In the genomic region with DNA sequence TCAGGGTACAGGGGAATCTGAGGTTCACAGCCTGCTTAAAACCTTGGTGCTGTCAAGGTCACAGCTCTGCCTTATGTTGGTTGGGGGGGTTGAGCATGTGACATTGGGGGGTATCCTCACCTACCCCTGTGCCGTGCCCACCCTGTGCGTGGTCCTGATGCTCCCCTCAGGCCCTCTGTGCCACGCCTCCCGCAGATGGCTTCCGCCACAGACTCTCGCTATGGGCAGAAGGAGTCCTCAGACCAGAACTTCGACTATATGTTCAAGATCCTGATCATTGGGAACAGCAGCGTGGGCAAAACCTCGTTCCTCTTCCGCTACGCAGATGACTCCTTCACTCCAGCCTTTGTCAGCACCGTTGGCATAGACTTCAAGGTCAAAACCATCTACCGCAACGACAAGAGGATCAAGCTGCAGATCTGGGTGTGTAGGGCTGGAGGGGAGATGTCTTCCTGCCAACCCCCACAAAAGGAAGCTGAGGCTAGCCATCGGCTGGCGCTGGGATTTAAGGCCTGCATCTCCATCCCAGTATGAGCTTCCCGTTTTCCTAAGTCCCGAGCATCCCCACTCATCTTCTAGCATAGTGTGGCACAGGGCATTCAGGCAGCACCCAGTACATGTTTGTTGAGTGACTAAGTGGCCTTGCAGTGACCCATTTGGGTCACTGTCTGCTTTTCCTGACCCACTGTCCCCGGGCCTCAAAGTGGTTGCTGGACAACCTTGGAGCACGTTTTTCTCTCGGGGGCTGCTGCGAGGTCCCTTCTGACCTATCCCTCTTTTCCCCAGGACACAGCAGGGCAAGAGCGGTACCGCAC, we compare ENCODE assay signal across 10 mouse cellular contexts. TPM values are rescaled to one million over a fixed set of nuclear protein-coding genes. Genes with fewer than 3 reads are reported as not detected.
DNase-seq lines count a peak whose midpoint lies in the region; ATAC-seq and TF ChIP-seq lines count a peak whose summit lies in the region.
"Had no signal": no experiment of that assay in that cellular context is flagged by ENCODE, and none has a peak within 500 bp of the region (broad histone marks: within the 10 kb centered on the region; RNA-seq: fewer than 3 reads in every experiment).

No protein-coding gene starts in this region.

- H3K4me1 ChIP-seq in erythroblast, embryonic 14.5 days (ENCODE audit: control insufficient read depth) = peaks cover 81% of the 10 kb centered on the region
- H3K4me1 ChIP-seq in E14TG2a.4 (replicated peaks; ENCODE audit: low read depth, low read length) = peaks cover 70% of the 10 kb centered on the region
- peaks cover 42% of the 10 kb centered on the region for H3K4me1 ChIP-seq in forebrain, embryonic 12.5 days
- H3K4me1 ChIP-seq in hindbrain, embryonic 14.5 days (replicated peaks; ENCODE audit: control insufficient read depth, insufficient read depth, low read length) = peaks cover 25% of the 10 kb centered on the region
- H3K4me1 ChIP-seq in limb, embryonic 11.5 days (ENCODE audit: control insufficient read depth, insufficient read depth, low read length) = peaks cover 14% of the 10 kb centered on the region
- H3K4me1 ChIP-seq in neural tube, embryonic 15.5 days = peaks cover 59% of the 10 kb centered on the region

- H3K27me3 ChIP-seq in erythroblast, embryonic 14.5 days (ENCODE audit: control insufficient read depth) = no peaks in the 10 kb centered on the region
- 0 out of 2 replicates have a peak, but pooled peaks cover 4% of the 10 kb centered on the region for H3K27me3 ChIP-seq in E14TG2a.4 (ENCODE audit: insufficient read depth, low read length)
- H3K27me3 ChIP-seq in forebrain, embryonic 12.5 days = no peaks in the 10 kb centered on the region
- H3K27me3 ChIP-seq in hindbrain, embryonic 14.5 days (ENCODE audit: control insufficient read depth, insufficient read depth, low read length) = no peaks in the 10 kb centered on the region
- no peaks in the 10 kb centered on the region for H3K27me3 ChIP-seq in limb, embryonic 11.5 days (ENCODE audit: control insufficient read depth, insufficient read depth, low read length)
- no peaks in the 10 kb centered on the region for H3K27me3 ChIP-seq in neural tube, embryonic 15.5 days (replicated peaks)
- H3K27me3 ChIP-seq: CH12.LX had no signal

- WGBS in forebrain, embryonic 12.5 days = 84% methylated on average over 24 of the region's 24 CpGs
- WGBS in hindbrain, embryonic 14.5 days = 82% methylated on average over 24 of the region's 24 CpGs
- WGBS in limb, embryonic 11.5 days = 84% methylated on average over 24 of the region's 24 CpGs
- WGBS in neural tube, embryonic 15.5 days = 81% methylated on average over 24 of the region's 24 CpGs

- H3K4me2 ChIP-seq in forebrain, embryonic 12.5 days = peak overlapping the region; percentile 96
- peak overlapping the region; percentile 87 for H3K4me2 ChIP-seq in hindbrain, embryonic 14.5 days (replicated peaks)
- H3K4me2 ChIP-seq in limb, embryonic 11.5 days (ENCODE audit: low read depth, severe bottlenecking) = peak overlapping the region; percentile 84; the same call in 1 of the 2 replicates
- peak overlapping the region; percentile 73 for H3K4me2 ChIP-seq in neural tube, embryonic 15.5 days

- no peaks in the 10 kb centered on the region for H3K9me3 ChIP-seq in erythroblast, embryonic 14.5 days (ENCODE audit: control insufficient read depth, low read length)
- H3K9me3 ChIP-seq in E14TG2a.4 (ENCODE audit: low read length) = no peaks in the 10 kb centered on the region
- H3K9me3 ChIP-seq in forebrain, embryonic 12.5 days = no peaks in the 10 kb centered on the region
- H3K9me3 ChIP-seq in hindbrain, embryonic 14.5 days (ENCODE audit: control insufficient read depth, low read length) = no peaks in the 10 kb centered on the region
- no peaks in the 10 kb centered on the region for H3K9me3 ChIP-seq in limb, embryonic 11.5 days (ENCODE audit: control insufficient read depth, low read length)
- H3K9me3 ChIP-seq in neural tube, embryonic 15.5 days (replicated peaks) = no peaks in the 10 kb centered on the region

- TF ChIP-seq CTCF in E14TG2a.4 (conservative IDR thresholded peaks at IDR 0.05; ENCODE audit: low read length) = no peak

- DNase-seq in hindbrain, embryonic 14.5 days (ENCODE audit: low spot score) = no peak
- no peak for DNase-seq in limb, embryonic 11.5 days (ENCODE audit: low spot score)
- DNase-seq in spleen, postnatal 4 days (ENCODE audit: low spot score in 2 of 2) = no peak

- ATAC-seq in erythroblast, adult 5-6 weeks (replicated peaks; ENCODE audit: low FRiP score, poor library complexity, severe bottlenecking) = no peak
- ATAC-seq in forebrain, embryonic 12.5 days (ENCODE audit: low FRiP score) = no peak
- ATAC-seq in hindbrain, embryonic 14.5 days (ENCODE audit: low FRiP score) = no peak
- no peak for ATAC-seq in limb, embryonic 11.5 days (ENCODE audit: insufficient number of reproducible peaks, low FRiP score, low TSS enrichment, low read depth)
- ATAC-seq in neural tube, embryonic 15.5 days (ENCODE audit: low FRiP score) = no peak

- H3K36me3 ChIP-seq in erythroblast, embryonic 14.5 days (ENCODE audit: control insufficient read depth) = peaks cover 39% of the 10 kb centered on the region
- H3K36me3 ChIP-seq in E14TG2a.4 (ENCODE audit: insufficient read depth, low read length) = peaks cover 36% of the 10 kb centered on the region
- H3K36me3 ChIP-seq in forebrain, embryonic 12.5 days (replicated peaks) = peaks cover 25% of the 10 kb centered on the region
- H3K36me3 ChIP-seq in hindbrain, embryonic 14.5 days (replicated peaks; ENCODE audit: control insufficient read depth, insufficient read depth) = peaks cover 29% of the 10 kb centered on the region
- H3K36me3 ChIP-seq in limb, embryonic 11.5 days (ENCODE audit: control insufficient read depth, insufficient read depth, low read length) = peaks cover 3% of the 10 kb centered on the region; the same call in 1 of the 2 replicates
- H3K36me3 ChIP-seq in neural tube, embryonic 15.5 days = peaks cover 32% of the 10 kb centered on the region

- peak overlapping the region; percentile 86 for H3K9ac ChIP-seq in forebrain, embryonic 12.5 days
- H3K9ac ChIP-seq in hindbrain, embryonic 14.5 days = peak overlapping the region; percentile 81
- H3K9ac ChIP-seq in limb, embryonic 11.5 days (ENCODE audit: low read length) = no peak overlapping the region
- H3K9ac ChIP-seq in neural tube, embryonic 15.5 days (replicated peaks) = peak overlapping the region; percentile 78

- H3K4me3 ChIP-seq in erythroblast, embryonic 14.5 days (replicated peaks) = peak overlapping the region; percentile 71
- peak overlapping the region; percentile 86 for H3K4me3 ChIP-seq in E14TG2a.4 (replicated peaks; ENCODE audit: low read length)
- H3K4me3 ChIP-seq in forebrain, embryonic 12.5 days (replicated peaks) = peak overlapping the region; percentile 67
- H3K4me3 ChIP-seq in hindbrain, embryonic 14.5 days (replicated peaks; ENCODE audit: low read length) = peak overlapping the region; percentile 63
- no peak overlapping the region for H3K4me3 ChIP-seq in limb, embryonic 11.5 days (ENCODE audit: low read depth, low read length)
- H3K4me3 ChIP-seq in neural tube, embryonic 15.5 days (replicated peaks) = peak overlapping the region; percentile 69

- peak overlapping the region; percentile 81; the same call in 1 of the 2 replicates for H3K27ac ChIP-seq in forebrain, embryonic 12.5 days
- peak overlapping the region; percentile 92; the same call in 1 of the 2 replicates for H3K27ac ChIP-seq in hindbrain, embryonic 14.5 days
- no peak overlapping the region for H3K27ac ChIP-seq in limb, embryonic 11.5 days (replicated peaks; ENCODE audit: low read depth, low read length)
- peak overlapping the region; percentile 92 for H3K27ac ChIP-seq in neural tube, embryonic 15.5 days (replicated peaks)
- H3K27ac ChIP-seq: macrophage had no signal

RNA-seq across cellular contexts. Expression of a gene that starts 1.4 kb away (rescaled TPM):
- 0.30 and 0.59 TPM in 2 replicates for polyA plus RNA-seq in erythroblast, embryonic 14.5 days (2012)
- total RNA-seq in erythroblast, adult 5-6 weeks (2015; ENCODE audit: low replicate concordance) = not detected in 2 replicates
- total RNA-seq in erythroblast, adult 5-6 weeks (2017; ENCODE audit: low replicate concordance) = 1.5 TPM in 1 of 2 replicates, not detected in the other
- polyA plus RNA-seq in forebrain, embryonic 12.5 days (2016; fragmentation: Nextera tagmentation; extraction: Ambion mirVana) = 87.8 and 95.4 TPM in 2 replicates
- polyA plus RNA-seq in hindbrain, embryonic 14.5 days (2014; fragmentation: Nextera tagmentation; extraction: Ambion mirVana) = 519 and 565 TPM in 2 replicates
- 11.6 and 12.3 TPM in 2 replicates for polyA plus RNA-seq in limb, embryonic 11.5 days (2014; fragmentation: Nextera tagmentation; extraction: Ambion mirVana)
- 536 and 627 TPM in 2 replicates for polyA plus RNA-seq in neural tube, embryonic 15.5 days (2015; fragmentation: Nextera tagmentation; extraction: Ambion mirVana)

RNA-seq across cellular contexts. Expression of a gene that starts 4.9 kb away (rescaled TPM):
- 11.4 and 15.6 TPM in 2 replicates for polyA plus RNA-seq in erythroblast, embryonic 14.5 days (2012)
- 8.2 and 9.6 TPM in 2 replicates for total RNA-seq in erythroblast, adult 5-6 weeks (2015; ENCODE audit: low replicate concordance)
- 3.8 and 6.4 TPM in 2 replicates for total RNA-seq in erythroblast, adult 5-6 weeks (2017; ENCODE audit: low replicate concordance)
- 33.2 and 34.5 TPM in 2 replicates for polyA plus RNA-seq in forebrain, embryonic 12.5 days (2016; fragmentation: Nextera tagmentation; extraction: Ambion mirVana)
- 34.4 and 43.5 TPM in 2 replicates for polyA plus RNA-seq in hindbrain, embryonic 14.5 days (2014; fragmentation: Nextera tagmentation; extraction: Ambion mirVana)
- polyA plus RNA-seq in limb, embryonic 11.5 days (2014; fragmentation: Nextera tagmentation; extraction: Ambion mirVana) = 23.1 and 23.6 TPM in 2 replicates
- 40.5 and 43.5 TPM in 2 replicates for polyA plus RNA-seq in neural tube, embryonic 15.5 days (2015; fragmentation: Nextera tagmentation; extraction: Ambion mirVana)

RNA-seq across cellular contexts. Expression of a gene that starts 20.6 kb away (rescaled TPM):
- 3.8 and 4.9 TPM in 2 replicates for polyA plus RNA-seq in erythroblast, embryonic 14.5 days (2012)
- 4.8 and 12.1 TPM in 2 replicates for total RNA-seq in erythroblast, adult 5-6 weeks (2015; ENCODE audit: low replicate concordance)
- 5.9 and 6.3 TPM in 2 replicates for total RNA-seq in erythroblast, adult 5-6 weeks (2017; ENCODE audit: low replicate concordance)
- 72.7 and 79.1 TPM in 2 replicates for polyA plus RNA-seq in forebrain, embryonic 12.5 days (2016; fragmentation: Nextera tagmentation; extraction: Ambion mirVana)
- polyA plus RNA-seq in hindbrain, embryonic 14.5 days (2014; fragmentation: Nextera tagmentation; extraction: Ambion mirVana) = 83.0 and 84.6 TPM in 2 replicates
- polyA plus RNA-seq in limb, embryonic 11.5 days (2014; fragmentation: Nextera tagmentation; extraction: Ambion mirVana) = 46.9 and 48.3 TPM in 2 replicates
- 97.5 and 102 TPM in 2 replicates for polyA plus RNA-seq in neural tube, embryonic 15.5 days (2015; fragmentation: Nextera tagmentation; extraction: Ambion mirVana)

RNA-seq across cellular contexts. Expression of a gene that starts 32.3 kb away (rescaled TPM):
- polyA plus RNA-seq in erythroblast, embryonic 14.5 days (2012) = 0.02 TPM in 1 of 2 replicates, not detected in the other
- total RNA-seq in erythroblast, adult 5-6 weeks (2015; ENCODE audit: low replicate concordance) = not detected in 2 replicates
- total RNA-seq in erythroblast, adult 5-6 weeks (2017; ENCODE audit: low replicate concordance) = not detected in 2 replicates
- 0.14 and 0.17 TPM in 2 replicates for polyA plus RNA-seq in forebrain, embryonic 12.5 days (2016; fragmentation: Nextera tagmentation; extraction: Ambion mirVana)
- 0.21 and 0.32 TPM in 2 replicates for polyA plus RNA-seq in hindbrain, embryonic 14.5 days (2014; fragmentation: Nextera tagmentation; extraction: Ambion mirVana)
- 0.08 and 0.13 TPM in 2 replicates for polyA plus RNA-seq in limb, embryonic 11.5 days (2014; fragmentation: Nextera tagmentation; extraction: Ambion mirVana)
- 0.17 and 0.40 TPM in 2 replicates for polyA plus RNA-seq in neural tube, embryonic 15.5 days (2015; fragmentation: Nextera tagmentation; extraction: Ambion mirVana)
- polyA plus RNA-seq: macrophage had no signal

RNA-seq across cellular contexts. Expression of a gene that starts 37.5 kb away (rescaled TPM):
- not detected in 2 replicates for polyA plus RNA-seq in erythroblast, embryonic 14.5 days (2012)
- not detected in 2 replicates for total RNA-seq in erythroblast, adult 5-6 weeks (2015; ENCODE audit: low replicate concordance)
- not detected in 2 replicates for total RNA-seq in erythroblast, adult 5-6 weeks (2017; ENCODE audit: low replicate concordance)
- not detected in 2 replicates for polyA plus RNA-seq in forebrain, embryonic 12.5 days (2016; fragmentation: Nextera tagmentation; extraction: Ambion mirVana)
- polyA plus RNA-seq in hindbrain, embryonic 14.5 days (2014; fragmentation: Nextera tagmentation; extraction: Ambion mirVana) = not detected in 2 replicates
- polyA plus RNA-seq in limb, embryonic 11.5 days (2014; fragmentation: Nextera tagmentation; extraction: Ambion mirVana) = not detected in 2 replicates
- polyA plus RNA-seq in neural tube, embryonic 15.5 days (2015; fragmentation: Nextera tagmentation; extraction: Ambion mirVana) = not detected in 2 replicates
- polyA plus RNA-seq: macrophage had no signal
